Mouse (Mus musculus) skeletal muscle tissue, adult 2 months (tissue): ENCODE measurements at regions not wholly inside any gene's neighbourhood (a gene's known extent, or its start where the extent isn't known, plus 50 kb on each side); places are given as distances from the start of the nearest gene placed in this dataset.

Experiments
- DNase-seq: peaks from one replicate; pipeline ENCODE4 v3.0.0-alpha.2; 2012; ENCODE audit warnings: low read depth, low spot score

DNA sequence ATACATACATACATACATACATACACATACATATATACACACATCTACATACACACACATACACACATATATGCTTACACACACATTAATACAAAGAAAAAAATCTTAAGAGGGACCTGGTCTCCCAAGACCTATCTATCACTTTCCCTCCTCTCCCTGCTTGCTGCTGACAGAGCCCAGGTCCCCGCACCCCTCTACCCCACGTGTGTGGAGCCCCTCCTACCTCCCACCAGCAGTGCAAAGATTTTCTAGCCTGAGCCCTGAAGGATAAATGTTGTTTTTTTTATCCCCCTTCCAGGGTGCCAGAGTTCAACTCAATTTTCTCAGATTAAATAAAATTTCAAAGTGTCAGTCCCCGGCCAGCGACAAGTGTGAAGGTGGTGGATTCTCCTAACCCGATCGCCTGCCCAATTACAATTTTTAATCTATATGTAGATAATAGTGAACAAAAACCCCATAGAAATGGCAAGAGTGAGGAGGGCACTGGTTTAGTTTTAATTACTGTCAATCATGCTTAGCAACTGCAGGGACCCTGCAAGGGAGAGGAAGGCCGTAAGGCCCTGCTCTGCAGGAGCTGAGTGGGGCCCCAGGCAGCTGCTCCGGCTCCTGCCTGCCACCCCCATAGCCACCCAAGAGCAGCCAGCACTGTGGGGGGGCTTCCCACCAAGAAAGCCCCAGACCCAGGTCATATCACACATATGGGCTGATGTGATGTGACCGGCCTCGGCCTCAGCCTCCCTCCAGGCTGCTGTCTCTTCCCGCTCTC is 85.7 kb downstream of the Cryba4 start:
- DNase-seq: no peak

DNA sequence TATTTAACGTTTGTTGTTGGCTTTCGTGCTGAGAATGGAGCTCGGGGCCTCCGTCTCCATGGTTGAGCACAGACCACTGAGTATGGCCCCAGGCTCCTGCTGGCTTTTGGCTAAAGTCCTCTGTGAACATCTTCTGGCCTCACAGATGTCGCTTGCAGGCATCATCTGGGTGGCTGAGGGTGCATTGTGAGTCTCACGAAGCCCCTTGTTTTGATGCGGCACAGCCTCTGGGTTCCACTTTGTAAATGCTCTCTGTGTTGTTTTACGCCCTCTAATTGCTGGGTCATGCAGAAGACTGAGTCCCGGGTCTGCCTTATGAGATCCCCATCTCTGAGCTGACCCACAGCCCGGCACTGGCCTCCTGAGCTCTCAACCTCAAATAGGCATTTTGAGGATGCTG is 84.5 kb downstream of the Cryba4 start:
- no peak for DNase-seq

DNA sequence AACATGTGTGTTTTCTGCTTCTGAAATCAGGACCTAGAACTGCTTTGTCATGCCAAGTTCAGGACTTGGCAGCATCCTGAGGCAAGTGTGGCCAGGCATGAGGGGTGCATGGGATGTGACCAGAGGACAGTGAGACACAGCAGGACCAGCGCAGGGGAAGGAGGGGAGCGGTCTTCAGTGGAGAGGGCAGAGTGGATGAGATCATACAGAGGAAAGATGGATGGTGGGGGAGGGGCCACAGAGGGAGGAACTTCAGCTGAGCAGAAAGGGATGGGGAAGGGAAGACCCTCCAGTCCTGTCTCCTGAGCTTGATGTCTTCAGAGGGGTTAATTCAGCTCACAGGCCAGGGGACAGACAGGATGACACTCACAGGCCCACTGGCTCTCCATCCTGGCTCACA is 81.0 kb downstream of the Cryba4 start:
- DNase-seq: no peak

DNA sequence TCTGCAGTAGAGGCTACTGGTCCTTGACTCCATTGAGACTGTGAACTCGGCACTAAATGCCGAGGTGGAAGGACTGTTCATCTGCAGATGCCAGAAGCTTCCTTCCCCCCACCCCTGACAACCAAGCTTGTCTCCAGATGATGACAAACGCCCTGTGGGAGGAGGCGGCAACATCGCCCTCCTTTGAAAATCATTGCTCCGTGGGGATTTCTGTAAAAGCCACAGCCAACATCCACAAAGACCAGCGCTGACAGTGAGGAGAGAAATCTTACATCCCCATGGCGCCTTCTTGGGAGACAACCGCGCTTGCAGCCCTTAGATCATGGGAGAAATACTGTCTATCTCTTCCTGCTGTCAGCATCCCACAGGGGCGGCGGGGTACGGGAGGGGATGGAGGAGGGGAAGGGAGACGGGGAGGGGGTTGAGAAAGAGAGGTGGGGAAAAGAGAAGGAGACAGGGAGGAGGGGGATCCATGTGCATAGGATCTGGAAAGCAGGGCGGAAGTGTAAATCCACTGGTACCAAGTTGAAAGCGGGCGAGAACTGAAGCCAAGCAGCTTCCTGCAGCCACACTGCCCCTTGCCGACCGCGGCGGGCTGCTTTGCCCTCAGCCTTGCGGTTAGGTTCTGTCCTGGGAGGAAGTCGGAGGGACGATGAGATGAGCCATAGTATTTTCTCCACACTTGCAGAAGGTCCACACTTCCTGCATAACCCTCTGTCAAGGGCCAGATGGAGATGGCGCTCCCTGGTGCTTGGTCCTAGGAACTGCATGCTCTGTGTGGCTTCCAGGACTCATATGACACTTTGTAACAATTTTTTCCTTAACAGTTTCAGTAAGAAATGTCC is 72.9 kb downstream of the Cryba4 start:
- DNase-seq: peak; percentile 11

DNA sequence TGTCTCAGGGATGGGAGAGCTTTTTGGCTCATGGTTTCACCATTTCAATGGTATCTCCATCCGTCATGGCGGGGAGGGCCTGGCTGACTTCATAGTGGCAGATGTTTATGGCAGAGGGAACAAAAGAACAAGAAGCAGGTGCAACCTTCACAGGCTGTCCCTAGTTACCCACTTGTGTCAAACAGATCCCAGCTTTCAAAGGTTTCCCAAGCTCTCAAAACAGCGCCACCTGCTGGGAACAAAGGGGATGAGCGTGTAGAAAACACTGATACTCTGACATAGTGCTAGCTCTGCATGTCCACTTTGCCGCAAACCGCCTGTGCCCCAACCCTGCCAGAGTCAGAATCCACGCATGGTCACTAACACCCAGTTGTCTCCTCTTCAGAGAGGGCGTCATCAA is 69.5 kb downstream of the Cryba4 start:
- no peak for DNase-seq

DNA sequence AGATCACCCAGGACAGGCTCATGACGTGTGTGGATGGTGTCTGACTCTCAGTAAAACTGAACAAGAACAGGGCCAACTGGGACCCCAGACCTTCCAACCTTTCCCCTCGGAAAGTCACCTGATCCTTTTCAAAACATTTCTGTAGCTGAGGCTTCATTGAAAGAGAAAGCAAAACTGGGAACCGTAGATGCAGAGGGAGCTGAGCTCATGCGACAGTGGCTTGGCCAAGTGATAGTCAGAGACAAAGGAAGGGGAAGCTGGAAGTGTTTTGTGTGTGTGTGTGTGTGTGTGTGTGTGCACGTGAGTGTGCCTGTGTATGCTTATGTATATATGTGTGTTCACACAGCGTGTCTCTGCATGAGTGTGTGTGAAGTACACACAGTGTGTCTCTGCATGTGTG is 56.7 kb downstream of the Cryba4 start:
- no peak for DNase-seq
